Mouse (Mus musculus) midbrain, postnatal 0 days (tissue): ENCODE results near the gene Gm7137. TPM values are rescaled to one million over a fixed set of nuclear protein-coding genes. Genes with fewer than 3 reads are reported as not detected.
"Not testable (repeated sequence)": the region's sequence is repeated elsewhere in the genome, so short reads cannot be mapped to it uniquely, and the experiment has no call there.

Source experiments
- ATAC-seq: fragments of 200-750 bp; cut with Nextera tagmentation; 2 replicates; pipeline ENCODE4 v1.8.0; 2017; ENCODE audit warnings: moderate number of reproducible peaks, mild to moderate bottlenecking, moderate TSS enrichment, moderate library complexity; ENCODE audit not compliant: low FRiP score
- DNase-seq: peaks from one replicate; pipeline ENCODE4 v3.0.0-alpha.2; 2015; ENCODE audit warnings: low spot score
- H3K27ac ChIP-seq: fragments of 300-500 bp; sonication (generic); 2 replicates; pipeline ENCODE4 v1.5.1; 2014; ENCODE audit warnings: low read depth, mild to moderate bottlenecking, low read length, mixed read lengths
- H3K27me3 ChIP-seq: fragments of 300-500 bp; sonication (generic); 2 replicates; pipeline ENCODE4 v1.6.1; 2014; ENCODE audit warnings: low read length, control low read depth, mixed read lengths; ENCODE audit not compliant: insufficient read depth
- H3K36me3 ChIP-seq: fragments of 300-500 bp; sonication (generic); 2 replicates; pipeline ENCODE4 v1.6.1; 2014; ENCODE audit warnings: low read length, control low read depth, mixed read lengths; ENCODE audit not compliant: insufficient read depth
- H3K4me1 ChIP-seq: fragments of 300-500 bp; sonication (generic); 2 replicates; pipeline ENCODE4 v1.6.1; 2014; ENCODE audit warnings: mild to moderate bottlenecking, control low read depth, antibody characterized with exemption, low read length, mixed read lengths; ENCODE audit not compliant: insufficient read depth
- H3K4me2 ChIP-seq: fragments of 300-500 bp; sonication (generic); 2 replicates; pipeline ENCODE4 v1.6.1; 2014; ENCODE audit warnings: low read depth, mild to moderate bottlenecking, low read length, mixed read lengths; ENCODE audit not compliant: poor library complexity, severe bottlenecking
- H3K4me3 ChIP-seq: fragments of 300-500 bp; sonication (generic); 2 replicates; pipeline ENCODE4 v1.5.1; 2014; ENCODE audit warnings: low read depth, mild to moderate bottlenecking, low read length, moderate library complexity
- H3K9ac ChIP-seq: fragments of 300-500 bp; sonication (generic); replicated peaks from 2 replicates; pipeline ENCODE4 v1.6.1; 2014; ENCODE audit warnings: mild to moderate bottlenecking, low read length, moderate library complexity, mixed read lengths; ENCODE audit not compliant: poor library complexity, severe bottlenecking
- H3K9me3 ChIP-seq: fragments of 300-500 bp; sonication (generic); 2 replicates; pipeline ENCODE4 v1.6.1; 2016; ENCODE audit warnings: low read length, control low read depth
- CTCF ChIP-seq: IDR thresholded peaks from 2 replicates; pipeline ENCODE4 v1.5.1; 2016; ENCODE audit warnings: antibody characterized with exemption, mild to moderate bottlenecking
- WGBS: fragments of 180-500 bp; shearing (Covaris S2); extraction: QIAGEN DNeasy Blood & Tissue Kit; methylation state at CpG from one replicate; pipeline ENCODE4 v1.1.7; 2014; 5-methylcytosine and 5-hydroxymethylcytosine counted together
- polyA plus RNA-seq: library from polyadenylated mRNA; unstranded; fragments of >200 nt; fragmentation: Nextera tagmentation; extraction: Ambion mirVana; gene quantifications from 2 replicates; pipeline ENCODE4 v1.2.1, GENCODE M21; 2015
- total RNA-seq: library from RNA; depleted of rRNA; stranded (reverse); fragments of >200 nt; gene quantifications from 2 replicates; pipeline ENCODE4 v1.2.3, GENCODE M21; 2014

The Gm7137 gene
- total and polyA plus RNA-seq, 2 experiments from 2014 or later, result not detected

- H3K4me3 ChIP-seq, result no peak within 1 kb of the TSS
- H3K9ac ChIP-seq, result no peak within 1 kb of the TSS
- WGBS, result 68% methylated on average over 2 of the region's 2 CpGs
- no peaks in the 10 kb centered on the region for H3K36me3 ChIP-seq
- H3K4me2 ChIP-seq, result no peak within 1 kb of the TSS
- DNase-seq, result no peak
- no peaks in the 10 kb centered on the region for H3K4me1 ChIP-seq
- H3K27me3 ChIP-seq, result no peaks in the 10 kb centered on the region
- ATAC-seq, result no peak
- no peak for TF ChIP-seq CTCF
- H3K9me3 ChIP-seq, result no peaks in the 10 kb centered on the region
- no peak within 1 kb of the TSS for H3K27ac ChIP-seq
These were observed 7.0 kb upstream of the Gm7137 start, which contains the start of gene Gm9639 for GRCm38 (mm10) chr10:77794976-77795375. Gene Gm9639 (minus strand): TSS chr10:77795076.

GRCm38 (mm10) chr10:77788621-77789020 is 621 bp upstream of the Gm7137 start:
- H3K27ac ChIP-seq, result no peak overlapping the region
- H3K9me3 ChIP-seq, result no peaks in the 10 kb centered on the region
- H3K9ac ChIP-seq, result no peak overlapping the region
- H3K4me1 ChIP-seq, result no peaks in the 10 kb centered on the region
- WGBS, result 88% methylated on average over 2 of the region's 2 CpGs
- H3K27me3 ChIP-seq, result no peaks in the 10 kb centered on the region
- ATAC-seq (no peak), DNase-seq (no peak)
- no peak overlapping the region for H3K4me3 ChIP-seq
- TF ChIP-seq CTCF, result no peak
- H3K4me2 ChIP-seq, result no peak overlapping the region
- no peaks in the 10 kb centered on the region for H3K36me3 ChIP-seq

- not testable (repeated sequence) for H3K4me1 ChIP-seq, DNase-seq, H3K27ac ChIP-seq, H3K4me2 ChIP-seq, H3K4me3 ChIP-seq, H3K27me3 ChIP-seq, ATAC-seq, H3K9me3 ChIP-seq, H3K36me3 ChIP-seq, H3K9ac ChIP-seq
- 93% methylated on average over 1 of the region's 3 CpGs for WGBS
These were observed 4.6 kb downstream of the Gm7137 start for GRCm38 (mm10) chr10:77783396-77783795.

- not testable (repeated sequence) for H3K4me1 ChIP-seq, H3K27ac ChIP-seq, H3K27me3 ChIP-seq, H3K36me3 ChIP-seq, ATAC-seq, H3K4me2 ChIP-seq, DNase-seq, H3K9ac ChIP-seq, H3K4me3 ChIP-seq, H3K9me3 ChIP-seq
- no CpG with 5 or more reads among the region's 1 CpGs for WGBS
These were observed 5.6 kb downstream of the Gm7137 start, which contains the start of gene Gm3250 for GRCm38 (mm10) chr10:77782442-77782841. Gene Gm3250 (minus strand): TSS chr10:77782542.

GRCm38 (mm10) chr10:77776844-77777243 is 11.2 kb downstream of the Gm7137 start, which contains the start of gene Gm7138:
Gene Gm7138 (minus strand): TSS chr10:77776944.
- H3K9me3 ChIP-seq, H3K36me3 ChIP-seq, ATAC-seq, H3K9ac ChIP-seq, H3K4me2 ChIP-seq, H3K4me1 ChIP-seq, H3K4me3 ChIP-seq, H3K27ac ChIP-seq, DNase-seq, H3K27me3 ChIP-seq: not testable (repeated sequence)
- WGBS, result 70% methylated on average over 1 of the region's 1 CpGs

- not testable (repeated sequence) for ATAC-seq, H3K9me3 ChIP-seq, H3K4me2 ChIP-seq, DNase-seq, H3K4me3 ChIP-seq, H3K9ac ChIP-seq, H3K36me3 ChIP-seq, H3K4me1 ChIP-seq, H3K27me3 ChIP-seq, H3K27ac ChIP-seq
- 88% methylated on average over 1 of the region's 3 CpGs for WGBS
These were observed 15.9 kb downstream of the Gm7137 start for GRCm38 (mm10) chr10:77772142-77772541.

GRCm38 (mm10) chr10:77771225-77771624 is 16.8 kb downstream of the Gm7137 start, which contains the start of gene Gm3238:
Gene Gm3238 (minus strand): TSS chr10:77771325.
- no CpG with 5 or more reads among the region's 1 CpGs for WGBS
- not testable (repeated sequence) for H3K9me3 ChIP-seq, H3K4me3 ChIP-seq, H3K4me1 ChIP-seq, DNase-seq, H3K9ac ChIP-seq, H3K36me3 ChIP-seq, H3K27ac ChIP-seq, H3K4me2 ChIP-seq, ATAC-seq, H3K27me3 ChIP-seq
